Mouse (Mus musculus): ENCODE measurements at regions not wholly inside any gene's neighbourhood (a gene's known extent, or its start where the extent isn't known, plus 50 kb on each side); places are given as distances from the start of the nearest gene placed in this dataset.
"Not testable (repeated sequence)": the region's sequence is repeated elsewhere in the genome, so short reads cannot be mapped to it uniquely, and the experiment has no call there.

DNA sequence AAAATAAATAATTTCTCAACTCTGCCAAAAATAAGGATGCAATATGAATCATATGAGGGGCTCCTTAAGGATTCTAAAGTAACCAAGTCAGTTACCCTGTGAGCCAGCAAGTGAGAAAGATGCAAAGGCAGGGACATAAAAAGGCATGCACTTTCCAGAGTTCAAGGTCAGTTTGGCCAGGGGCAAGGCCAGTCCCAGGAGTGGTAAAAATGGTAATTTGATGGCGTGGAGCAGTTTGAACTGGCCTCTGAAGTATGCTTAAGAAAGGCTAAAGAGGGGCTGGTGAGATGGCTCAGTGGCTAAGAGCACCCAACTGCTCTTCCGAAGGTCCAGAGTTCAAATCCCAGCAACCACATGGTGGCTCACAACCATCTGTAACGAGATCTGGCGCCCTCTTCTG lies 68.8 kb downstream of the BC005561 start:
- H3K4me3 ChIP-seq; ATAC-seq (ENCODE audit: low FRiP score, low read depth); H3K9ac ChIP-seq (replicated peaks); H3K4me1 ChIP-seq; H3K27ac ChIP-seq (replicated peaks); H3K4me2 ChIP-seq (replicated peaks); H3K27me3 ChIP-seq: not testable (repeated sequence)
- Histone ChIP-seq H3K36me3 (peaks cover 19% of the 10 kb centered on the region), H3K9me3 (peaks cover 23% of the 10 kb centered on the region)
- 95% methylated on average over 4 of the region's 4 CpGs for WGBS

DNA sequence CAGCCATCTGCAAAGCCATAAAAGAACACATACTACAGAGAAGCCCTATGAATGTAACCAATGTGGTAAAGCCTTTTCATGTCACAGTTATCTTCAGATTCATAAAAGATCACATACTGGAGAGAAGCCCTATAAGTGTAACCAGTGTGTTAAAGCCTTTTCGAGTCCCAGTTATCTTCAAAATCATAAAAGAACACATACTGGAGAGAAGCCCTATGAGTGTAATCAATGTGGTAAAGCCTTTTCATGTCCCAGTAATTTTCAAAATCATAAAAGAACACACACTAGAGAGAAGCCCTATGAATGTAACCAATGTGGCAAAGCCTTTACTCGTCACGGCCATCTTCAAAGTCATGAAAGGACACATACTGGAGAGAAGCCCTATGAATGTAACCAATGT lies 74.2 kb downstream of the BC005561 start:
- not testable (repeated sequence) for H3K27me3 ChIP-seq; H3K4me2 ChIP-seq (replicated peaks); H3K4me3 ChIP-seq; H3K27ac ChIP-seq (replicated peaks); H3K4me1 ChIP-seq; ATAC-seq (ENCODE audit: low FRiP score, low read depth); H3K9ac ChIP-seq (replicated peaks)
- peaks cover 52% of the 10 kb centered on the region for H3K36me3 ChIP-seq
- 97% methylated on average over 3 of the region's 3 CpGs for WGBS
- H3K9me3 ChIP-seq = peaks cover 54% of the 10 kb centered on the region

DNA sequence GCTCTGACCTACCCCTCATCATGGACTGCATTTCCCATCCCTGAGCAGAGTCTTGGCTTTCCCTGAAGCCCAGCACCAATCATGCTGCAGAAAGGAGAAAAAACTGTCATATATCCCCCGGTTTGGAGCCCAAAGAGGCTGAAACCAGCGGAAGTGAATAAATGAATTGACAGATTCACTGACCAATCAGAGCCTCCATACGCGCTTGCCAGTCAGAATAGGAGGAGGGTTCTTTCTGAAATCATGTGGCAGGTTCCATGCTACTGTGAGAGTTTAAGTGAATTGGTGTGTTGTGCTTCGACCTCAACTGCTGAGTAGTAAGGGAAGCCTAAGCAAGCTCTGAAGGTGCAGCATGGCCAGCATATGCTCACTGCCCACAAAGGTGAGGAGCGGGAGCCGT lies 101.0 kb downstream of the BC005561 start:
- ATAC-seq (ENCODE audit: low FRiP score, low read depth) = no peak
- Histone ChIP-seq H3K27me3 (no peaks in the 10 kb centered on the region), H3K4me3 (no peak overlapping the region), H3K4me2 (replicated peaks) (no peak overlapping the region), H3K9me3 (peaks cover 21% of the 10 kb centered on the region), H3K27ac (replicated peaks) (no peak overlapping the region), H3K9ac (replicated peaks) (no peak overlapping the region), H3K36me3 (no peaks in the 10 kb centered on the region), H3K4me1 (no peaks in the 10 kb centered on the region)
- WGBS = 74% methylated on average over 7 of the region's 7 CpGs

Data from midbrain, embryonic 12.5 days (tissue).